Mouse (Mus musculus) kidney, embryonic 15.5 days (tissue): Measurements from ENCODE around the gene Znfx1. TPM values are rescaled to one million over a fixed set of nuclear protein-coding genes. Genes with fewer than 3 reads are reported as not detected.
"Not testable (repeated sequence)": the region's sequence is repeated elsewhere in the genome, so short reads cannot be mapped to it uniquely, and the experiment has no call there.

Experiments used
- ATAC-seq: fragments of 200-750 bp; cut with Nextera tagmentation; replicated peaks from 2 replicates; pipeline ENCODE4 v1.8.0; 2017; ENCODE audit warnings: moderate TSS enrichment; ENCODE audit not compliant: low FRiP score
- H3K27ac ChIP-seq: fragments of 300-500 bp; sonication (generic); 2 replicates; pipeline ENCODE4 v1.5.1; 2015; ENCODE audit warnings: mild to moderate bottlenecking, inconsistent platforms
- H3K27me3 ChIP-seq: fragments of 300-500 bp; sonication (generic); 2 replicates; pipeline ENCODE4 v1.6.1; 2015; ENCODE audit warnings: inconsistent platforms
- H3K36me3 ChIP-seq: fragments of 300-500 bp; sonication (generic); 2 replicates; pipeline ENCODE4 v1.6.1; 2015; ENCODE audit warnings: inconsistent platforms
- H3K4me1 ChIP-seq: fragments of 300-500 bp; sonication (generic); 2 replicates; pipeline ENCODE4 v1.6.1; 2015; ENCODE audit warnings: inconsistent platforms
- H3K4me2 ChIP-seq: fragments of 300-500 bp; sonication (generic); 2 replicates; pipeline ENCODE4 v1.6.1; 2015; ENCODE audit warnings: moderate library complexity, mild to moderate bottlenecking, inconsistent platforms
- H3K4me3 ChIP-seq: fragments of 300-500 bp; sonication (generic); replicated peaks from 2 replicates; pipeline ENCODE4 v1.5.1; 2015; ENCODE audit warnings: mild to moderate bottlenecking, inconsistent platforms
- H3K9ac ChIP-seq: fragments of 300-500 bp; sonication (generic); 2 replicates; pipeline ENCODE4 v1.6.1; 2015; ENCODE audit warnings: mild to moderate bottlenecking, inconsistent platforms
- H3K9me3 ChIP-seq: fragments of 300-500 bp; sonication (generic); replicated peaks from 2 replicates; pipeline ENCODE4 v1.6.1; 2016; ENCODE audit warnings: inconsistent platforms
- WGBS: fragments of 180-500 bp; shearing (Covaris S2); methylation state at CpG from one replicate; pipeline ENCODE4 v1.1.7; 2015; ENCODE audit warnings: mixed read lengths; 5-methylcytosine and 5-hydroxymethylcytosine counted together
- polyA plus RNA-seq: library from polyadenylated mRNA; unstranded; fragments of >200 nt; fragmentation: Nextera tagmentation; extraction: Ambion mirVana; gene quantifications from 2 replicates; pipeline ENCODE4 v1.2.1, GENCODE M21; 2015

The Znfx1 gene
- polyA plus RNA-seq, 1 experiment from 2014 or later, result 10.2 TPM

DNA sequence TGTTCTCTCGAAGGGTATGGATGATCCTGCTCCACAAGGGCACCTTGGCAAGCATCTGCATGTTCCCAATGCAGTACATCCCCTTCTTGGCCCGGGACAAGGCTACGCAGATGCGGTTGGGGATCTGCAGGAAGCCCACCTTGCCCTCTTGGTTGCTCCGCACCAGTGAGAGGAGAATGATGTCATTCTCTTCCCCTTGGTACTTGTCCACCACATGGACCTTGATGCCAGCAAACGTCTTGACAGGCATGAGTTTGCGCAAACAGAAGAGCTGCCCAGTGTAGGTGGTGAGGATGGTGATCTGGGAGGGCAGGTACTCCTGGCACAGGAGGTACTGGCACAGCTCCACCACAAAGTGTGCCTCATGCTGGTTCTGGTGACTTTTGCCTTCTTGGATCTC is 24.1 kb downstream of the Znfx1 start:
- H3K27me3 ChIP-seq, result no peaks in the 10 kb centered on the region
- H3K4me1 ChIP-seq, result no peaks in the 10 kb centered on the region
- H3K36me3 ChIP-seq, result peaks cover 100% of the 10 kb centered on the region
- no peak overlapping the region for H3K27ac ChIP-seq
- no peak for ATAC-seq
- H3K9me3 ChIP-seq, result no peaks in the 10 kb centered on the region
- 96% methylated on average over 7 of the region's 7 CpGs for WGBS
- H3K4me3 ChIP-seq, result no peak overlapping the region
- no peak overlapping the region for H3K4me2 ChIP-seq
- no peak overlapping the region for H3K9ac ChIP-seq

DNA sequence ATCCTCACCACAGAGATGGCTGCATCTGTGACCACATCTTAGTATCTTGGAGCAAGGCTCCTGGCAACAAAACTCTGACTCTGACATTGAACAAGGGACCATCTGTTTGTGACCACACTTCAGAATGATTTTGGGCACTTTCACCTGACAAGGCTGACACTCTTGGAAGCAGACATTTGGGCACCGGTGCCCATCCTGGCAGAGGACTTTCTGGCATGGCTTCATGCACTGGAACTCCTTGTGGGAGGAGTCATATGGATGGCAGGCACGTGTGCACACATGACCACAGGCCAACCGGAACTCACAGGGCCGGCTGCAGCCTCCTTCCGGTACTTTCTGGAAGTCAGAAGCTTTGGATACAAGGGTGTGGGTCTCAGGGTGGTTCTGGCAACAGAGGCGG is 24.5 kb downstream of the Znfx1 start:
- no peaks in the 10 kb centered on the region for H3K9me3 ChIP-seq
- H3K27ac ChIP-seq, result no peak overlapping the region
- ATAC-seq, result no peak
- WGBS, result 86% methylated on average over 6 of the region's 6 CpGs
- H3K4me3 ChIP-seq, result no peak overlapping the region
- H3K27me3 ChIP-seq, result no peaks in the 10 kb centered on the region
- H3K4me1 ChIP-seq, result no peaks in the 10 kb centered on the region
- H3K9ac ChIP-seq, result no peak overlapping the region
- peaks cover 100% of the 10 kb centered on the region for H3K36me3 ChIP-seq
- H3K4me2 ChIP-seq, result no peak overlapping the region

DNA sequence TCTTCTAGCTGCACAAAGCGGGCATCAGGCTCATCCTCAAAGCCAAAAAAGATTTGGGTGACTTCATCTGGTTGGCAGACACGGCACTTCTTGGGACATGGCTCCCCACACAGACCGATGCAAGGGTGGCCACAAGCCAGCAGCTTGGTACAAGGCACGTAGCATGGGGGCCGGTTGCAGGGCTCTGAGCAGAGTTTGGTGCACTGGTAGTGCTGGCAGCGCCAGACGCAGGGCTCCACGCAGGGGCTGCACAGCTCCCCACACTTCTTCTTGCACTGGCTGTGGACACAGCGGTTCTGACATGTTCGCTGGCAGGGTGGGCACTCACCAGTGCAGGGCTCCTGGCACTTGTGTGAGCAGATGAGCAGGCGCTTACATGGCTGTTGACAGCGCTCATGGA is 25.1 kb downstream of the Znfx1 start:
- Histone ChIP-seq H3K4me3 (no peak overlapping the region), H3K9me3 (no peaks in the 10 kb centered on the region), H3K36me3 (peaks cover 100% of the 10 kb centered on the region), H3K27ac (no peak overlapping the region), H3K27me3 (no peaks in the 10 kb centered on the region), H3K4me2 (no peak overlapping the region), H3K4me1 (no peaks in the 10 kb centered on the region), H3K9ac (no peak overlapping the region)
- ATAC-seq, result no peak
- 95% methylated on average over 12 of the region's 12 CpGs for WGBS

DNA sequence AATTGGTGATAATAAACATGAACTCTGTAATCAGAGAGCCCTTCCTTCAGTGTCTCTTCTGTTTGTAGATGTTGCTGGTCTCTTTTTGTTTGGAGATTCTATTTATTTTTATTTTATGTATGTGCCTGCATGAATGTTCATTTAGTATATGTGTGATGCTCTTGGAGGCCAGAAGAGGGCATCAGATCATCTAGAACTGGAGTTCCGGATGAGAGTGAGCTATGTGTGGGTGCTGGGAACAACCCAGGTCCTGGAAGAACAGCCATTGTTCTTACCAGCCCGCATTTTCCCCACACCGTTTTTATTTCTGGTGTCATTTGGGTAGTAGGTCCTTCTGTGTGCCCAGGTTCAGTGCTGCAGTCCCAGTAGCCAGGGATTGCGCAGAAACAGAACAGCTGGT is 32.3 kb downstream of the Znfx1 start:
- H3K4me1 ChIP-seq, result no peaks in the 10 kb centered on the region
- 94% methylated on average over 4 of the region's 4 CpGs for WGBS

GRCm38 (mm10) chr2:167028553-167028952 is 34.3 kb downstream of the Znfx1 start:
- H3K4me2 ChIP-seq, result no peak overlapping the region
- WGBS, result 93% methylated on average over 7 of the region's 7 CpGs
- H3K36me3 ChIP-seq, result peaks cover 96% of the 10 kb centered on the region
- no peak for ATAC-seq
- H3K4me1 ChIP-seq, result no peaks in the 10 kb centered on the region
- H3K9ac ChIP-seq, result no peak overlapping the region
- no peak overlapping the region for H3K4me3 ChIP-seq
- no peaks in the 10 kb centered on the region for H3K9me3 ChIP-seq
- no peaks in the 10 kb centered on the region for H3K27me3 ChIP-seq
- no peak overlapping the region for H3K27ac ChIP-seq

More for the DNA sequence above, 32.3 kb downstream of the Znfx1 start:
- H3K36me3 ChIP-seq, result peaks cover 96% of the 10 kb centered on the region
- H3K4me2 ChIP-seq, result no peak overlapping the region
- ATAC-seq, result no peak
- H3K9ac ChIP-seq, result no peak overlapping the region
- H3K9me3 ChIP-seq, result no peaks in the 10 kb centered on the region
- H3K4me3 ChIP-seq, result no peak overlapping the region
- H3K27ac ChIP-seq, result no peak overlapping the region
- H3K27me3 ChIP-seq, result no peaks in the 10 kb centered on the region

- Histone ChIP-seq H3K9ac (no peak overlapping the region), H3K27me3 (no peaks in the 10 kb centered on the region), H3K27ac (no peak overlapping the region), H3K4me2 (no peak overlapping the region), H3K36me3 (peaks cover 67% of the 10 kb centered on the region), H3K4me3 (no peak overlapping the region), H3K9me3 (no peaks in the 10 kb centered on the region), H3K4me1 (peaks cover 18% of the 10 kb centered on the region)
- WGBS, result 82% methylated on average over 10 of the region's 10 CpGs
- no peak for ATAC-seq
Measured at GRCm38 (mm10) chr2:167019396-167019795, 43.4 kb downstream of the Znfx1 start.

DNA sequence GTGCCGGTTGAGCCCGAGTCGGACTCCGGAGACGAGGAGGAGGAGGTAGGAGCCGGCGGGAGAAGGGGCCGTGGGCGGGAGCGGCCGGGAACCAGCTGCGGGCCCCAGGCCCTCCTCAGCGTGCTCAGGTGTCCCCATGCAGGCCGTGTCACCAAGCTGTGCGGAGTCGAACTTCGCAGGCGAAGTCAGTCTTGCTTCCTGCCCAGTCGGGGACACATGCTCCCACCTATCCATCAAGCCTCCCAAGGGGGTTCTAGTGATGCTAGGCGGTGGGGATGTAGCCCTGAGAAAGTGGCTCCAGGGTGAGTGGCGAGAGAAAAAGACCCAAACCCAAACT is 47.5 kb downstream of the Znfx1 start:
- H3K36me3 ChIP-seq, result peaks cover 28% of the 10 kb centered on the region
- peak overlapping the region; percentile 79 for H3K4me2 ChIP-seq
- H3K27ac ChIP-seq, result peak overlapping the region; percentile 84; the same call in 1 of the 2 replicates
- peak; percentile 85 for ATAC-seq
- peak overlapping the region; percentile 70 for H3K9ac ChIP-seq
- WGBS, result 0% methylated on average over 17 of the region's 21 CpGs
- no peaks in the 10 kb centered on the region for H3K9me3 ChIP-seq
- H3K27me3 ChIP-seq, result no peaks in the 10 kb centered on the region
- peaks cover 18% of the 10 kb centered on the region for H3K4me1 ChIP-seq
- H3K4me3 ChIP-seq, result peak overlapping the region; percentile 77

- H3K9me3 ChIP-seq, result no peaks in the 10 kb centered on the region
- H3K9ac ChIP-seq, result peak within 1 kb of the TSS; percentile 70
- 2% methylated on average over 37 of the region's 37 CpGs for WGBS
- peak; percentile 91 for ATAC-seq
- H3K27ac ChIP-seq, result peak within 1 kb of the TSS; percentile 84
- peaks cover 18% of the 10 kb centered on the region for H3K4me1 ChIP-seq
- H3K4me3 ChIP-seq, result peak within 1 kb of the TSS; percentile 77
- no peaks in the 10 kb centered on the region for H3K27me3 ChIP-seq
- peaks cover 23% of the 10 kb centered on the region for H3K36me3 ChIP-seq
- peak within 1 kb of the TSS; percentile 79 for H3K4me2 ChIP-seq
Measured at GRCm38 (mm10) chr2:167014702-167015381, 48.0 kb downstream of the Znfx1 start, which contains the start of gene Ddx27. Gene Ddx27, plus strand, starts transcription at chr2:167015193.

GRCm38 (mm10) chr2:167010546-167010945 is 52.3 kb downstream of the Znfx1 start:
- no peaks in the 10 kb centered on the region for H3K36me3 ChIP-seq
- no peak overlapping the region for H3K27ac ChIP-seq
- ATAC-seq, result no peak
- no peak overlapping the region for H3K4me3 ChIP-seq
- 88% methylated on average over 3 of the region's 3 CpGs for WGBS
- no peak overlapping the region for H3K9ac ChIP-seq
- 0 out of 2 replicates have a peak, but pooled peaks cover 4% of the 10 kb centered on the region for H3K4me1 ChIP-seq
- H3K4me2 ChIP-seq, result no peak overlapping the region
- H3K9me3 ChIP-seq, result no peaks in the 10 kb centered on the region
- H3K27me3 ChIP-seq, result no peaks in the 10 kb centered on the region

- no peaks in the 10 kb centered on the region for H3K27me3 ChIP-seq
- no peak for ATAC-seq
- 77% methylated on average over 4 of the region's 4 CpGs for WGBS
- no peak overlapping the region for H3K4me3 ChIP-seq
- H3K36me3 ChIP-seq, result no peaks in the 10 kb centered on the region
- H3K9ac ChIP-seq, result no peak overlapping the region
- H3K4me2 ChIP-seq, result no peak overlapping the region
- 0 out of 2 replicates have a peak, but pooled peaks cover under 1% of the 10 kb centered on the region for H3K4me1 ChIP-seq
- H3K9me3 ChIP-seq, result no peaks in the 10 kb centered on the region
- no peak overlapping the region for H3K27ac ChIP-seq
Measured at GRCm38 (mm10) chr2:167009483-167009882, 53.3 kb downstream of the Znfx1 start.

DNA sequence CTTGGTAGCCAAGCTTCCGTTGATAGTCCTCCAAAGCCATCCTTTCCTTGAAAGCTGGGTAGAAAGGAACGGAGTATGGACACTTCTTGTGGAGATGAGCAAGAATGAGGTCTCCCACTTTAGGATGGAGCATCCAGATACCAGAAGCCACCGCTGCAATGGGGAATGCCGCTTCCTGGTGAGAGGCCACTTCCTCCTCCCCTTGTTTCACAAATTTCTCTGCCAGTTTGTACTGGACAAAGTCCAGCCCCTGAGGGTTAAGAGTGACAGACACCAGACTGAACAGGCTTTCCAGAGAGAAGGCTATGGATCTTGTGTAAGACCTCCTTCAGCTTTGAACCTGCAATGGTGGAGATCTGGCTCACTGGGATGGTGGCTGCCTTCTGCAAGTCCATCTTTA is 55.2 kb downstream of the Znfx1 start:
- ATAC-seq, H3K27ac ChIP-seq, H3K27me3 ChIP-seq, H3K4me3 ChIP-seq, H3K4me2 ChIP-seq, H3K4me1 ChIP-seq, H3K36me3 ChIP-seq, H3K9me3 ChIP-seq, H3K9ac ChIP-seq: not testable (repeated sequence)
- WGBS, result 79% methylated on average over 4 of the region's 4 CpGs

DNA sequence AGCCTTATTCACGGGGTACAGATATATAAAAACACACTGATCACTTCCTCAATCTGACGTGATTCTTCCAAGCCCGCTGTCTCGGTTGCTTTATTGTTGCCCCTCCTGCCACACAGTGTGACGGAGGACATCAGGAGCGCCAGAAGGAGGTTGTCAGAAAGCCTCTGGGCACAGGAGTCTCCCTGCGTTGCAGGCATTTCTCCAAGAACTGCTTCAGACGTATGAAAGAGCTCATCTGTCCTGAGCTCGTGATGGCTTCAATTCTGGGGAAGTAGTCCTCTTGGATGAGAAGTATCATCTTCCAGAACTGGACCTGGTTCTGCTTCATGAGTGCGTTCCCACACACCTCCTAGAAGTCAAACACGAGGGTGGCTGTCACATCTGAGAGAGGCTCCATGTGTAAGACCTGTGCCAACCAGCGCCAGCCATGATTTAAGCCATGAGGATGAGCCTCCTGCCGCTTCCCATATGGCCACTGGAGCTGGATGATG is 55.8 kb downstream of the Znfx1 start:
- Histone ChIP-seq H3K4me3 (no peak overlapping the region), H3K4me2 (no peak overlapping the region), H3K4me1 (no peaks in the 10 kb centered on the region), H3K27me3 (no peaks in the 10 kb centered on the region), H3K36me3 (no peaks in the 10 kb centered on the region), H3K9me3 (no peaks in the 10 kb centered on the region), H3K9ac (no peak overlapping the region), H3K27ac (no peak overlapping the region)
- 71% methylated on average over 13 of the region's 13 CpGs for WGBS
- ATAC-seq, result no peak

- Histone ChIP-seq H3K9me3 (no peaks in the 10 kb centered on the region), H3K4me2 (no peak overlapping the region), H3K27ac (no peak overlapping the region), H3K4me3 (no peak overlapping the region), H3K4me1 (no peaks in the 10 kb centered on the region), H3K27me3 (no peaks in the 10 kb centered on the region), H3K36me3 (no peaks in the 10 kb centered on the region), H3K9ac (no peak overlapping the region)
- 90% methylated on average over 2 of the region's 2 CpGs for WGBS
- ATAC-seq, result no peak
Measured at GRCm38 (mm10) chr2:167006355-167006754, 56.5 kb downstream of the Znfx1 start.
